Mouse (Mus musculus): ENCODE measurements around the gene Limk2.

Limk2 gene

GRCm38 (mm10) chr11:3331756-3332642 lies 77.0 kb downstream of the Limk2 start:
- DNase-seq: peak; percentile 97

DNA sequence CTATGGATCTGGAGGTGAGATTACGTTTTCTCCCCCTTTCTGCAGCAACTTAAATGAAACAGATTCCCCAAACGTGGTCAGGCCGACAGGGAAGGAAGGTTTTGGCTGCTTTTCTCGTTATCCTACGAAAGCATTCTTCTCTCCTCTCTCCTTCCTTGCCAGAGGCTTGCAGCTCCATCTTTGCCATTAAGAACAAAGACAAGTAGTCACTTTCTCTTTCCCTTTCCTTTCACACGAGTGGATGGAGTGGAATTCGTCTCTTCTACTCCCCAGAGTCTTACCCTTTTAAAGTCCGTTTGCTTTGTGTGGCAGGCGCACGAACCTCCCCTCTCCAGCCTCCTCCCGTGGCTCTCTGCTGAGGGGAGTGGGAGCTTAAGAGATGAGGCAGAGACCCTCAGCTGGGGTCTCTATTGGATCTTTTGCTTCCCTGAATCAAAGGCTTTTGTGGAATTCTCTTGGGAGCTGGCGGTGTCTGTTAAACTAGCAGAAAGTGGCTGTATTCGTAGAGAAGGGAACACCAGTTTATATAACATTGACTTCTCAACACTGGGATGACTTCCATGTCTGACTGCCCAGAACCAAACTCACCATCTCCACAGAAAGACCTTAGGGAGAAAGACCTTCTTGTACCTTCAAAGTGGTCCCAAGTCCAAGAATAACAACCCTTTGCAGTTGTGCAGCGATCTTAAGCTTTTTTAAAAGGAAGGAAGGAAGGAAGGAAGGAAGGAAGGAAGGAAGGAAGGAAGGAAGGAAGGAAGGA lies 77.8 kb downstream of the Limk2 start:
- DNase-seq: peak; percentile 43

GRCm38 (mm10) chr11:3330566-3330965 lies 78.4 kb downstream of the Limk2 start:
- DNase-seq: peak; percentile 84

- no peak for DNase-seq
These were observed 79.0 kb downstream of the Limk2 start, which contains the start of gene Pik3ip1 for GRCm38 (mm10) chr11:3329891-3330451. Pik3ip1 (plus strand) TSS chr11:3330401.

DNA sequence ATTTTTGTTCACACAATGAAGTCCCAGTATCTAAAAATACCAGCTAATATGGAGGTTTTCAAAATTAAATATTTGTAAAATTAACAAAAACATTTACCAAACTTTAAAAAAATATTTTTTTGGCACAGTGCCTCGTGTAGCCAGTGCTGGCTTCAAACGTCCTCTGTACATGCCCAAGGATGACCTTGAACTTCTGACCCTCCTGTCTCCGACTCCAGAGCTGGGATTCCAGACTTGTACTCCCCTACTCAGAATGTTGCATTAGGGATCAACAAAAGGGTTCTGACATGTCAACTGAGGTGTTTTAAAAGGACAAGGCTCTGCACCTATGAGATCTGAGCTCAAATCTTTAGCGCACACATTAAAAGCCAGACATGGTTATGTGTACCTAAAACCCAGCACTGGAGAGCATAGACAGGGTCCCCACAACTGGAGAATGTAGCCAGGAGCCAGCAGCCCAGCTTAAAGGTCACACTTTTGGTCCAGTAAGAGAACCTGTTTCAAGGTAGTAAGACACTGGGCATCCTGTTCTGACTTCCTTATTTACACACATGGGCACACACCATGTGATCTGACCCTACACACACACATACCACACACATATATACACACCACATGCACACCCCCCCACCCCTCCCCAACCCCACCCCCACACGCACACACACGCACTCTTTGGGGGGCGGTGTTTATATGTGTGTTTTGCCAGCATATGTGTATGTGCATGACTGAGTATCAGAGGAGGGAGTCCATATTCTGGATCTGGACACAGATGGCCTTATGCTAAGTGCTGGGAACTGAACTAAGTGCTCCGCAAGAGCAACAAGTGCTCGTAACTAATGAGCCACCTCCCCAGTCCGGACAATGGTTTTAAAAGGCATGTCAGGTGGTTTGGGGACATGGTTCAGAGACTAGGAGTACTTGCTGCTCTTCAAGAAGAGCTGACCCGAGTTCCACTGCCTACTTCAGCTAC lies 79.9 kb downstream of the Limk2 start:
- DNase-seq: no peak

DNA sequence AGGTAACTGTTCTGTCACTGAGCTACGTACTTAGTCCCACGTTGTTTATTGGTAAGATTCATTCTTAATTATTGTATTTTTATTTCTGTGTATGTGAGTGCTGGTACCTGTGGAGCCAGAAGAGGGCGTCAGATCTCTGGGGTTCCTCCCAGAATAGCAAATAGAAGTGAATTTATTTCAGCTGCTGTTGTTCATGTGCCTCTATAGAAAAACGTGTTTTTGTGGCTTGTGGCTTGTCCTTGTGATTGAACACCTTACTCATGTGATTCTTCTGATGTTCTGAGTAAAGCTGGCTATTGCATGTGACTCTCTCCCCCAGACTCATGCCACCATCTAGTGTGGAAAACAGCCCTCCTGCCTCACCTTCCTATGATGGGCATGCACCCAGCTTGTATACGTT lies 80.7 kb downstream of the Limk2 start:
- no peak for DNase-seq

- DNase-seq: no peak
These were observed 90.7 kb downstream of the Limk2 start for GRCm38 (mm10) chr11:3318286-3318685.

GRCm38 (mm10) chr11:3314148-3314547 lies 94.8 kb downstream of the Limk2 start:
- peak; percentile 85 for DNase-seq

DNA sequence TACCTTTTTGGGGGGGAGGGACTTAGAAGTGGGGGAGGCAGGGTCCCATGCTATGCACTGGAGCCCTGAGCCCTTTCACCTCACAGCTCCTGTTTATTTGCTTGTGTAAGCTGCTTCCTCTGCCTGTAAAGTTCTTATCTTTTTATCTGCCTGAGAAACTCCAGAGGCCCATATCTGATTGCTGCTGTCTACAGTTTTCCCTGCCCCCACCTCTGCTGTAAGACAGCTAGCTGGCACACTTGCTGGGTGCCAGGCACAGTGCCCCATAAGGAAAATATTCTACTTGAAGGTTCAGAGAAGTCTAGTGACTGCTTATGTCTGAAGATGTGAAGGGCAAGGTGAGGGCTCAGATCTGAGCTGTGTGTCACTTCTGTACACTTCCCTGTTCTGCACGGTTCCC lies 95.7 kb downstream of the Limk2 start:
- DNase-seq: no peak

DNA sequence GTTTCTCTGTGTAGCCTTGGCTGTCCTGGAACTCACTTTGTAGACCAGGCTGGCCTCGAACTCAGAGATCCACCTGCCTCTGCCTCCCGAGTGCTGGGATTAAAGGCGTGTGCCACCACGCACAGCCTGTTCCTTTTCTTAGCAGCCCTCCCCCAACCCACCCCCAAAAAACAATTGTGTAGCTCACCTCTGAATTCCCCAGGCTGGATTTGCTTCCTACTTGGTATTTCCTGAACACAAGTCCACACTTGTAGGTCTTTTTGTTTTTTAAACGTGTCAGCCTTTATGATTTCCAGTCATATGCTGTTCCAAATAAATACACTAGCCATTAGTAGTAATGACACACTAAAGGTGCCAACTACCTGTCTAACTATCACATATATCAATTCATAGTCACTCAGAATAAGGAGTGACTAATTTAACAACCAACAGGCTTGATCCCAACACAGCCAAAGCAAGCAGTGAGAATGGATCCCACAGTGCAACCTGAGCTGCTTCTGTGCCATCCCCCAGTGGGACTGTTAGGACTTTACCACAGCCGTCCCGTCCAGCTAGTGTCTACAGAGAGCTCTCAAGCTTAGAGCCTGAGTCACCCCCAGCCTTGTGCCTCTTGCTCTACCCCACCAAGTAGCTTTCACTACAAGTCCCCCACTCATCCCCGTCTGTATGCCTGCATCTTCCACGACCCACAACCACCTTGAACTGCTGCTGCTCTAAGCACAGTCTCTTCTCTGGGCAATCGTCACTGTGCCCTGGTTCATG lies 97.2 kb downstream of the Limk2 start:
- no peak for DNase-seq

- no peak for DNase-seq
These were observed 98.0 kb downstream of the Limk2 start for GRCm38 (mm10) chr11:3310789-3311585.

DNA sequence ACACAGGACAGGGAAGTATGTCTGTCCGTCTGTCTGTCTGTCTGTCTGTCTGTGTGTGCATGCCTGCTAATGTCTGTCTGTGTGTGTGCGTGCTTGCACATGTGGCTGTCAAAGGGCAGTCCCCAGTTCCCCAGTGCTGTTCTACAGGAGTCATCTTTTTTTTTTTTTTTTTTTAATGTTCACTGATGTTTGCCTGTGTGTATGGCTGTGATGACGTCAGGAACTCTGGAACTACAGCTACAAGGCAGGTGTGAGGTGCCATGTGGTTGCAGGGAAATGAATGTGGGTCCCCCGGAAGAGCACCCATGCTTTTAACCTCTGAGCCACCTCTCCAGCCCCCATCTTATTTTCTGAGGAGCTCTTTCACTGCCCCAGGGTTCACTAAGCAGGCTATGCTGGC lies 99.1 kb downstream of the Limk2 start:
- no peak for DNase-seq

DNA sequence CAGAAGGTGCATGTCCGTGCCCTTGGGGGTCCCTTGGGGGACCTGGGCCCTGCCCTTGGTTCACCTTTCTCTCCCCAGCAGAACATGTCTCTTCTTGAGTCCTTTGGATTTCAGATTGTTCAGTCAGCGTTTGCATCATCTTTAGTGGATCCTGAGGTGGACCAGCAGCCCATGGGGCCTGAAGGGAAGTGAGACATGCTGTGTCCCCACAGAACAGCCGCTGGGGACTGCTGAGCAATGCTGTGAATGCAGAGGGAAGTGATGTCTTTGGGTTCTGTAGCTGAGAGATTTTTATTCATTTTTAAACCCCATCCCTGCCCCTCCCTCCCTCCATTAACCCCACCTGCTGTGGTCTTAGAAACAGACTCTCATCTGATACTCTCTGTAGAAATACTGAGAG lies 101.1 kb downstream of the Limk2 start:
- no peak for DNase-seq

DNA sequence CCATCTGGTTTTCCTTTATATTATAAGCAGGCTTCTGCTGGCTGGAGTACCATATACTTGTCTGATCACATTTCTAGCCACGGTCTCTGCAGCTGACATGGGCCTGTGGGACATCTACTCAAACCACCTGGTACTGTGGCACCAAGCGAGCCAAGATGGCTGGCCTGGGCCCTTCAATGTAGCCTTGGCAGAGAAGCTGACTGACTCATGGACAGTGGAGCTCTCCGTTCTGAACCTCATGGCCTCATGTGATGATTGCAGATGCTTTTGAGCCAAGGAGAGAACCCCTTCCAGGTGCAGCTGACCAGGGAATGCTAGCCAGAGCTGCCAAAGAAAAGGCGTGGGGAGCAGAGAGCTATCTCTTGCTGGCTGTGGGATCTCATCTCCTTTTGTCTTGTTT lies 103.2 kb downstream of the Limk2 start:
- DNase-seq: no peak

DNA sequence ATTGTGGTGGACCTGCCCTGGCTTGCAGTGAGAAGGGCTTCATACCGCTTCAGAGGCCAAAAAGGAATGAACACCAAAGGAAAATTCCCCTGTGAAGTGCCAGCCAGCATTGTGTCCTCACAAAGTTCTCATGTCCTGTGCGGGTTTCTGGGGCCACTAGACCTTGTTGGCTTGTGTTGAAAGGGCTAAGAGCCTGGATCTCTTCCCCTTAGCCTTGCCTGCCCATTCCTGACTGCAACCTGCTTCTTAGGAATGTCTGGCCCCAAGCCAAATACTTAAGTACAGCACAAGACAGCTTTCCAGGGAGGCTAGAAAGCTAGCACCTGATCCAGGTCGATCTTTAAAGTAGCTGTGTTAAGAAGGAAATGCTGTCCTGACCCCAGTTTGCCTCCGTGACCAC lies 106.2 kb downstream of the Limk2 start:
- no peak for DNase-seq

DNA sequence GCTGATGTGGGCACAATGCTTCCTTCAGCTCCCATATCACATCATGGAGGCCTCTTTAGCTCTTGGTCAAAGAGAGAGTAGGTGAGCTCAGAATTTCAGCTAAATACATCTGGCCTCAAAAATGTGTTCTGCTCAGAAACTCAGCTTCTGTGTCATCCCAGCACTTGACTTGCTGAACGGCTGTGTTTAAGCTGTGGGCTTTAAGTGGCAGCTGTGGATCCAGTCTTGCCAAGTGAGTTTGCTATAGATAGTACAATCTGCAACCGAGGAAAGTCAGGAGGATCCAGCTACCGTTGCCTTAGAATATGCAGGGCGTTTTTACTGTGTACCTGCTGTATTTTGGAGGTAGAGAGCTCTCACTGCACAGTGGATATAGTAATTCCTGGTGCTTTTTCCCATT lies 106.6 kb downstream of the Limk2 start:
- DNase-seq: no peak

GRCm38 (mm10) chr11:3301075-3301474 lies 107.9 kb downstream of the Limk2 start:
- no peak for DNase-seq

GRCm38 (mm10) chr11:3298813-3299185 lies 110.2 kb downstream of the Limk2 start:
- no peak for DNase-seq

- DNase-seq: no peak
These were observed 110.8 kb downstream of the Limk2 start for GRCm38 (mm10) chr11:3297871-3298812.

GRCm38 (mm10) chr11:3296056-3296455 lies 112.9 kb downstream of the Limk2 start:
- DNase-seq: no peak

Data from retina, postnatal 1 day (tissue).